Mouse (Mus musculus): ENCODE measurements at regions not wholly inside any gene's neighbourhood (a gene's known extent, or its start where the extent isn't known, plus 50 kb on each side); places are given as distances from the start of the nearest gene placed in this dataset.

DNA sequence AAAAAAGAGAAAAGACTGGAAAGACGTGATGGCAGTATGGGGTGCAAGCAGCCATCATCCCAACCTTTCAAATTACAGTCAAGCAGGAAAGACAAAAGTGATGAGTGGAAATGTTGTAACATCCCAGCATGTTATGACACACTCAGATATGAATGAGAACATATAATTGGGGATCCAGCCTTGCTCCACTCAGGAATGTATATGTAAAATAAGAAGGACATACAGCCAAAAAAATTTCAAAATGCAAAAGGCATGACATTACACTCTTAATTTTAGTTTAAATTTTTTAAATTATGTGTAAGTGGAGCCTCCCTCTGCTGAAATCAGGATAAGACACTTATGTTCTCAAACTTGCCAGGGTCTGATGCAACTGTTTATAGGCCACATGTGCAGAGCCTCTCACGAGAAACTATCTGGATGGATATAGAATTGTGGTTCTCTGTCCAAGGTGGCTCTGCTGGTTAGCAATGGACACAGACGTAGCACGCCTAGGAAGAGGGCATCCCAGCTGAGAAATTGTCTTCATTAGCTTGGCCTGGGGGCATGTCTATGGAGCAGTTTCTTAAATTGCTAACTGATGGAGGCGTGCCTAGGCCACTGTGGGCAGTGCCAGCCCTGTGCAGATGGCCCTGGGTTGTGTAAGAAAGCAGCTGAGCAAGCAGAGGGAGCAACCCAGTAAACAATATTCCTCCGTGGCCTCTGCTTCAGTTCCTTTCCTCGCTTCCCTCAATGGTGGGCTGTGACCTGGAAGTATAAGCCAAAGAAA lies 171.5 kb upstream of the Usp24 start:
- 61% methylated on average over 7 of the region's 7 CpGs for WGBS
- no peak for DNase-seq (ENCODE audit: low read depth, low spot score)

DNA sequence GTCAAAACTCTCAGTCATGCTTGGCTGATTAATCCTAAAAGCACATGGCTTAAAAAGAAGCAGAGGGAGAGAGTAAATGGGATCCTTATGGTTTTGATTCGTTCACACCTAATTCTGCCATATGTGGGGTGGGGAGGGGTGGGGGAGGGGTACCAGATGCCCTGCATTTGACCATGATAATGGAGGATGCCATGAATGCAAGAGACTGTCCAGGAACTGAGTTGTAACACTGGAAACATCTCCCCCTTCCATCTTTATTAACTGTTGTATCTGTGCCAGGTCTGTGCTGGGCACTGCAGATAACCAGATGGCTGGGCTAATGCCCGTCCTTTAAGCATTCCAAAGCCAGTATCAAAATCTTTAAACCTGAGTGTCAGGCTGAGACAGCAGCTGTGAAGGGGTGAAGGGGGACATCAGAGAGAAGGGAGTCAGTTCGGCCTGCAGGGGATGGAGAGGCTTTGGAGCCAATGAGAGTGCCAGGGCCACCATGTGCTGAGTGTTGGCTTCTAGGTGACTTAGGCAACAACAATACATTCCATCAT lies 169.0 kb upstream of the Usp24 start:
- WGBS: 84% methylated on average over 3 of the region's 3 CpGs
- DNase-seq (ENCODE audit: low read depth, low spot score): no peak

DNA sequence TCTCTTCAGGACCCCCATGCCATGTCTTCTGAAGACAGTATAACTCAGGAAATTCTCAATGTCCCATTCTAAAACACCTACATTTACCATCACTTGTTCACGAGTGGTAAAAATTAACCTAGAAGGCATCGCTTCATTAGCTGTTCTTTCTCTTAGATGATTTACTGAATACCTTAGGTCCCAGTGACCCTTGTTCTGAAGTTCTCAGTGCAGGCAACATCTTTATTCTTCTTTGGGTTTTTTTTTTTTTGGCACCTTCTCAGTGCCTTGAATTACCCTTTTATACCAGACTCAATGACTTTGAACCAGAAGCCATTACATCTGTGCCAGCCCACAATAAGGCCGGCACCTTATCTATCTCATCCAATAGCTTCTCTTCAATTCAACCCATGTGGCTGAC lies 167.1 kb upstream of the Usp24 start:
- WGBS: 91% methylated on average over 3 of the region's 3 CpGs
- no peak for DNase-seq (ENCODE audit: low read depth, low spot score)

DNA sequence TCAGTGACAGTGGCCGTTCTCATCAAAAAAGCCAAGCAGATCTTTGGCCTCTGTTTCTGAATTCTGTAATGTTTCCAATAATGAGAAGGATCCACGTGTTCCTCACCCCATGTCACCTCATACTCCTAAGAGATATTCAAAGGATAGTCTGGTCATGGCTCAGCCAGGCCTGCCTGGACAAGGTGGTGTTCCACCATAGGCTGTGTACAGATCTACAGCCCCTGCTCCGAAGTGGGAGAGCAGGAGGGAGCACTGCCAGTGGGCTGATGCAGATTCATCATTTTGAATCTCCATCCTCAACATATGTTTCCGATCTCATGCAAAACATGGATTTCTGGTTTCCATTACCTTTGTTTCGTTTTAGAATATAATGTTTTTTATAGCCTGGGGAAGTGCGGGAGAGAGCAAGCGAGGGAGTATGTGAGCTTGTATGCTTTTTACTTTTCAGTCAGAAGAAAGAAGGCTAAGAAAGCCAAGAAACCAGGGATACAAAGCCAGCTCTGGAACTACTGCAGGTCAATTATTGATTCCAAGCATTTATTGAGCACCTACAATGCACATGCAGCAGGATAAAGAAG lies 166.5 kb upstream of the Usp24 start:
- 87% methylated on average over 7 of the region's 7 CpGs for WGBS
- DNase-seq (ENCODE audit: low read depth, low spot score): no peak

DNA sequence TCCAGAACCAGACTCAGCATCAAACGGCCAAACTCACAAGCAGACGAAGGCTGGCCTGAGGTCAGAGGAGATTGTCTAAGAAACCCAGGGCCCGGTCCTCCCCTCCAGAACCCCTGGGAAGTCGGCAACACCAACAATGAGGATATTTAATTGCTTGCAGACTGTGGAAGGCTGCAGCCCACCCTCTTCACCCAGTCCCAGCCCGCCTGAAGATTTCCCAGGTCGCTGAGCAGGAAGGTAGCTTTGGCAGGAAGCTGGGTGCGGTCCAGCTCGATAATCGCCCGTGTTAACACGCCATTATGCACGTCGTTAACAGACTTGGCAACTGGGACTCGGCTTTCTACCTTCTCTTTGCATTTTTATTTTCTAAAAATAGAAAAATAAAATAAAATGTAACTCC lies 165.2 kb upstream of the Usp24 start:
- 71% methylated on average over 14 of the region's 14 CpGs for WGBS
- DNase-seq (ENCODE audit: low read depth, low spot score): no peak

DNA sequence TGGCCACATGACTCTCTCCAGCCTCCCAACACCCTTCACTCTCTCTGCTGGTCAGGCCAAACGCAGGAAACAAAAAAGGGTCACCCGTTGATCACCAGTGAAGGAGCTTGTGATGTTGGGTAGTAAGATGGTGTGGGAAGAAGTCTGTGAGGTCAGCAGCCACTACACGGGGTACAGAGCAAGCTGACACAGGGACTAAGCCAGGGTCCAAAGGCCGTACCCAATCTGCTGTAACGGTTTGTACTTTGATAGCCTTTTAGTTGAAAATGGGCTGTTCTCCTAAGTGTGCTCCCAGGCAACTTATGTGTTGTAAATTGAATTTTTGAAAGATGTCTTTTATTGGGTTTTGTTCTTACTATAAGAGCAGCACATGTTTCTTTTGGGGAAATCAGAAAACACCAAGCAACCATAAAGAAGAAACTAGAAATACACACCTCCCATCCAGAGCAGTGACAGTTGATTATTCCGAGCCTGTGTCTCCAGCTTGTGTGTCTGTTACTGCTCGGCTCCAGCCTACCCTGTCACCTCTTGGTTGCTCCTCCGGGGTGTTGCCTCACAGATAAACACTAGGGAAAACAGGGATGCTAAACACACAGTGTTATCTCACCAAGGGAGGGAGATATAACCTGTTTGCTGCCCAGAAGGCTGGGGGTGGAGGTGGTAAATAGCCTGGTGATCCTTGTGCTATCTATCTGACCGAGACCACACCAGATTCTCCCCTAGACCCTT lies 158.4 kb upstream of the Usp24 start:
- no peak for DNase-seq (ENCODE audit: low read depth, low spot score)
- WGBS: 58% methylated on average over 9 of the region's 9 CpGs

DNA sequence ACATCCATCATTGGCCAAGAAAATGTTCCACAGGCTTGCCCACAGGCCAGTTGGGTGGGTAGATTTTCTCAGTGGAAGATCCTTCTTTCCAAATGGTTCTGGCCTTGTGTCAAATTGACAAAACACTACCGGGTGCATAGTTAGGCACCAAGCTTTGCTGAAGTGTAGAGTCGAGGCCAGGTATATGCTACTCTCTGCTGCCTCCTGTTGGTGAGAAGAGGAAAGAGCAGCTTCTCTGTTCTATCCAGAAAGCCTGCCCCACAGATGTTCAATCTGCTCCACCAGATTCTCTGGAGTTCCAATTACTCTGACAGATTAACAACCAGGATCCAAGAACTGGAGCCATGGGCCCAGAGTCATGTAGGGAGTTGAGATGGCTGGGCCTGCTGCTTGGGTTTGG lies 154.4 kb upstream of the Usp24 start:
- WGBS: 53% methylated on average over 2 of the region's 2 CpGs
- DNase-seq (ENCODE audit: low read depth, low spot score): no peak

DNA sequence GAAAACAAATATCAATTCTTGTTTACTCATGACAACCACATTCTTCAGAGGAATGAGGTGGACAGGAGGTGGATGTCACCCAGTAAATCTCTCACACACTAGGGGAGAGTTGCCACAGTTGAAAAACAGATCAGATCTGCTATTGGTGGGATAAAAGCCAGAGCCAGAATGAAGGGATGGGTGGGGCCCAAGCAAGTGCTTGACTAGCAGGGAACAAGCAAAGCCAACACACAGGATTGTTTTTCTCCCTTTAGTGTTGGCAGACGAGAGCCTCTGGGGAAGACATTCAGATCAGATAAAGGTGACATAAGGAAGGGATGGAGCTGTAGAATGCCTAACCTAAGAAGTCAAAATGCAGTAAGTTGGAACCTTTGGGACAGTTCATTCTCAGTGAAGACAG lies 153.5 kb upstream of the Usp24 start:
- WGBS: 14% methylated on average over 1 of the region's 1 CpGs
- DNase-seq (ENCODE audit: low read depth, low spot score): no peak

DNA sequence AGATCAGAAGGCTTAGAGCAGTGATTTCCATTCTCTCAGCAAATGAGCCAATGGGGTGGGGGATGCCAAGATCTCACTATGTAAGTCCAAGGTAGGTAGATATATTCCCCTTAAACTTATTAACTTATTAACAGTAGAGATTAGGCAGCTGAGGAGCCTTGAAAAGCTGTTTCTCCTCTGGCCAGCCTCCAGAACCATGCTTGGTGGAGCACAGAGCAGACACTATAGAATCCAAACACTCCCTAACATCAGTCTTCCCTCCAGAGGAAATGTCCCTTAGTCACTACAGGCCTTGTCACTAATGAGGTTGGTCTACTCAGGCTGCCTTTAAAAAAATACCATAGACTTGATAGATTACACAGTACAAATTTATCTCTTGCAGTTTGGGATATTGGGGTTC lies 152.8 kb upstream of the Usp24 start:
- no peak for DNase-seq (ENCODE audit: low read depth, low spot score)

DNA sequence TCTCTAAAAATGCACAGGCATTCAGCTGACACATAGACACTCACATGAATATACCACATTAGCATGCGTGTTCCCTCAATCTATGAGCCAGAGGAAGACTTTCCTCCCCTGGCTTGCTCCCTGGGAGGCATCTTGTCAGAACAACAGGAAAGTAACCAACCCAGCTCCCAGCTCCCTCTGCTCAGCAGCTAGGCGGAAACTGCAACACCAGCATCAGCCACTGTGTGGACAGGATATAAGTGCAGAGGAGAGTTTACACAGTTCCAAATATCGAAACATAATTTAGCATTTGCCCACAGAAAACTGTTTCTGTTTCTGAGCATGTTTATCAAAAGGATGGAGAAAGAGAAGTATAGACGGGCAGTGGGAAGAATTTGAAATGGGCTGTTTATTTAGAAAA lies 148.3 kb upstream of the Usp24 start:
- 71% methylated on average over 4 of the region's 4 CpGs for WGBS

DNA sequence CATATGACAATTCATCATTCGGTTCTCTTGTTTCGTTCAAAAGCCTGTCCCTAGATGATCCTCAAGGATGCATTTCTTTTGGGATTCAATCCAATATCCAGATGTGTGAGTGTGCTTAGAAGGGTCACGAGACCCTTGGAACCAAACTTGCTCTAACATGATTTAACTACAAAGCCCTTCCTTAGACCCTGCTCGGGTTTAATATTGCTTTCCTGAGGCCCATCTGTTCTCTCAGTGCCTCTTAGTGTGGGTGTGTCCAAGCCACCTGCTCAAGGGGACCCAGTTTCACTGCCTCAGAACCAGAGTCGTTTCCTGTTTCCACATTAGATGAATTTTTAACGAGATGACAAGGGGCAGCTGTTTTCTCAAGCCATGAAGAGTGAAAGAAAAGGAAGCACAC lies 147.3 kb upstream of the Usp24 start:
- WGBS: 41% methylated on average over 6 of the region's 6 CpGs
- no peak for DNase-seq (ENCODE audit: low read depth, low spot score)

More for the DNA sequence above, 148.3 kb upstream of the Usp24 start:
- DNase-seq (ENCODE audit: low read depth, low spot score): no peak

DNA sequence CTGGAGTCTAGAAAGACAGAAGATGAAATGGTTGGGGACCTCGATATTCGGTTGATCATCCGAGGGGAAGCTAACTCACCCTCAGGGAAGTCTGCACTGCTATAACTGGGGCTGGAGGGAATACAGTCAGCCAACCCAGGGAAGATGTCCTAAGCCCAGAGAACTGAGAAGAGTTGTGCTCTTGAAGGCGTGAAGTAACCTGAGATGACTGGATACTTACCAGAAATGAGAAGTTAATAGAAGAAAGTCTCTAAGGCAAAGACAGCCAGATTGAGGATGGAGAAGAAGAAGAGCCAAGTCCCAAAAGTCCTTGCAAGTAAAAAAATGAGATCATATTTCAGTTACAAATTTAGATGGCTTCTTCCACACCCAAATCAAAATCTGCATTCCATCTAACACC lies 146.5 kb upstream of the Usp24 start:
- 95% methylated on average over 4 of the region's 4 CpGs for WGBS
- no peak for DNase-seq (ENCODE audit: low read depth, low spot score)

DNA sequence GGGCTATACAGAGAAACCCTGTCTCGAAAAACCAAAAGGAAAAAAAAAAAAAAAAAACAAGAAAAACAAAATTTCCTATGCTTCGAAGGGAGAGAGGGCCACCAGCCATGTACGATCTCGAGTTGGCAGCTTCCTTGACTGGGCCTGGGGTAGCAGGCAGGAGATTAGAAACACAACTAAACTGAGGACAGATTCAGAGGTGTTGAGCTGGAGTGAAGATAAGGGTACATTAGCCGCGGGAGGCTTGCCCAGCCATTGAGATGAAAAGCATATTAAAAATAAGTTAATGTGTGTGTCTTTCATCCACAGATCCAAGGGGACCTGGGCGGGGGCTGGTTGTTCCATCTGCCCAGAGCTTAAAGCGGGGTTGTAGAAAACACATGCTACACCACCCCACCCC lies 145.3 kb upstream of the Usp24 start:
- no peak for DNase-seq (ENCODE audit: low read depth, low spot score)
- 87% methylated on average over 8 of the region's 8 CpGs for WGBS

DNA sequence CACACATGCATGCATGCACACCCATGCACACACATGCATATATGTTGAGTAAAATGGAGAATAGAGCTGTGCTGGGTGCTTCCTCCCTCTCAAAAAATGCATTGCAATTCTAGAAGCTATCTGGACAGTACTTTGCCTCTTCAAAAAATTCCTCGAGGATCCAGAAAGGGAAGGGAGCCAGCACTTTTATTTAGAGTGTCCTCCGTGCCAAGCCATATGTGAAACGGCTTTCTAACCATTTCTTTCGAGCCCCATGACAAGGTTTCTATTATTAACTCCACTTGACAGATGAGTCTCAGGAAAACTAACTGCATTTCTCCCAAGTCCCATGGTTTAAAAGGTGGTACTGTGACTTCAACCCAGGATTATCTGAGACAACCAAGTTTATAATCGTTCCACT lies 140.7 kb upstream of the Usp24 start:
- 53% methylated on average over 5 of the region's 5 CpGs for WGBS
- no peak for DNase-seq (ENCODE audit: low read depth, low spot score)

DNA sequence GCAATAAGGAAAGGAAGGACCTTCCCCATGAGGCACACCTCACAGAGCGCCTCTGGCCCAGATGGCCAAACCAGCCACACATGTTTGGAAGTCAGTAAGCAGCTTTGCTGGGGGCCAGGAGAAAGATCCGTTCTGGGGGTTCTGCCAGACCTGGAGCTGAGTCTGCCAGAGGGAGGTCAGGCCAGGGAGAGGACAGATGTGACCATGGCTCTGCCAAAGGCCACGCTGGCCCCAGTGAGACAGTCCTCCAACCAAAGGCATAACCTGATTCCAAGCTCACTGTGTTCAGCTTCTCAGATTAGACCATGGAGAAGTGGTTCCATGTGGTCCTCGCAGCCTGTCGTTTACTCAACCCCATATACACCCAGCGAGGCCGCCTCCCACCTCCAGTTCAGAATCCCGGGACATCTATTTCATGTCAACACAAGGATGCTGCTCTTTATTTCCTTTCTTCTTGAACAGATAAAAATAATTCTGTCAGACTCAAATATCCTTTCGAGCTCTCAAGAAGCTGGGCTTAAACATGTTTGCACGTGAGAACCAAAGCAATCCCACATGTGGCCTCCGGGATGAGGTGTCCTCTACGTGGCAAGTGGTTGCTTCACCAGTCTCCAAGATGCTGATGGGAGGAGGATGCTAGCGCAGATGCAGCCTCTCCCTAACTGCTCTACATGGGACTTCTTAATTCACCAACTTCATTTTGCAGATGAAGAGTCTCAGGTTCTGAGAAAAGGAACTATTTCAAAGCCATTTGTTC lies 130.1 kb upstream of the Usp24 start:
- WGBS: 80% methylated on average over 13 of the region's 13 CpGs
- no peak for DNase-seq (ENCODE audit: low read depth, low spot score)

DNA sequence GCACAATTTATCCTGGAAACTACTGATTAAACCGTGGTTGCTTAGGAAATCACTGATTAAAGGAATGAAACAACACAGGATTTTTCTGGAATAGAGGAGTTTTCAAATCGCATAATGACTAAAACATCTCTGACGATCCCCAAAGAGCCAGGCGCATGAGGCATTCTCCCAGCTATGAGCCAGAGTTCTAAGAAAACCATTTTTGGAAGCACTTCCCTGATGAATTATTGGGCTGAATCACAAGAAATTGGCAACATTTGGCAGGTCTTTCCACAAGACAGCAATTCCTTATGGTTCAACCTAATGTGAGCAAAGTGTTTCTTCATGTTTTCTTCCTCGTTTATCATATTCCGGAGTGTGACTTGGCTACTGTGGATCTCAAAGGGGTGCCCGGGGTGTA lies 129.3 kb upstream of the Usp24 start:
- 76% methylated on average over 7 of the region's 7 CpGs for WGBS

DNA sequence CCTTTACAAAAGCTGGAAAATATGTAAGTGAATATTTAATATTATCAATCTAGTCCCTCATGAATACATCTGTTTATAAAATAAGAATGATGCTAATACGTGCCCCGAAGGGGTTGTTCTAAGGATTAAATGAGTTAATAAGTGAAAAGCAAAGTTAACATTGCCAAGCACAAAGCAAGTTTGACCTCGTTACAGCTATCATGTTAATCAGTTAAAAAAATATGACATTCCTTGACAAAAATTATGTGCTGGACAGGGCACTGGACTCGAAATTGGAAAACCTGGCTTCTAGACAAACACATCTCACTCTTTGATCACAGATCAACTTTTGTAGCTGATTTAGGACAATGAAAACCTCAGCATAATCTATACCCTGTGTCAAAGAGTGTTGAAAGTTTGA lies 125.8 kb upstream of the Usp24 start:
- no peak for DNase-seq (ENCODE audit: low read depth, low spot score)

More for the DNA sequence above, 129.3 kb upstream of the Usp24 start:
- no peak for DNase-seq (ENCODE audit: low read depth, low spot score)

DNA sequence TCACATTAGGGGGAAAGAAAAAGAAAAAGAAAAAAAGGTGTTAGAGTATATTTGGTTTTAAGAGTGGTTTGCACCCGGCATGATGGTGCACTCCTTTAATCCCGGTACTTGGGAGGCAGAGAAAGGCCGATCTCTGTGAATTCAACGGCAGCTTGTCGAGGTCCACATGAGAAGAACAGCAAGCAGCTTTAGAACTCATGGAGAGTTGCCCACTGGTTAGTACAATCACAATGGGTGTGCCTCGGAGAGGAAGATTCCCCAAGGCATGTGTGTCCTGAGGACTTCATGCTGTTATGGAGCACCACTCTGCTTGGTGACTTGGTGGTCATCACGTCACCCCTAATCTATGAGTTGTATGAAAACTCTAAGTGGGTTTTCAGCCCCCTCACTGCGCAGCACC lies 124.7 kb upstream of the Usp24 start:
- WGBS: 91% methylated on average over 8 of the region's 8 CpGs
- no peak for DNase-seq (ENCODE audit: low read depth, low spot score)

More for the DNA sequence above, 125.8 kb upstream of the Usp24 start:
- WGBS: 82% methylated on average over 4 of the region's 4 CpGs

DNA sequence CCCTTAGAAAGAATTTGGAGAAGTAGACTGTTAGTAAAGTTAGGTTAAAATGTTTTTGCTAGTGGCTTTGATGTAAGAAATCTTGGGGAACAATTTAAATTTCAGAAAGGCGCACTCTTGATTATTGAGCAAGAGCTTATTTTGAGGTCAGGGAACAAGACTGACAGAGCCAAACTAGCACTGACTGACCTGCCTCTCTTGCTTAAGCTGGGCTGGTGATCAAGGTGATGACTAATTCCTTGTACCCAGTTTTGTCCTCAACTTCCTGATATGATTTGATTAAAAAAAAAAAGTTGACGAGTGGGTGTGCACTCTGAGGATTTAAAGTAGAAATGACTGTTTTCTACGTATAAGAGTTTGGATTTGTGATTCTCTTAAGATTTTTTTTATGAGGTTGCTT lies 124.2 kb upstream of the Usp24 start:
- DNase-seq (ENCODE audit: low read depth, low spot score): no peak
- WGBS: 35% methylated on average over 3 of the region's 3 CpGs
